Mouse (Mus musculus) liver, adult (tissue): ENCODE measurements around the gene Ydjc.

Source experiments
- GATA4 ChIP-seq: IDR thresholded peaks from 2 replicates; pipeline ENCODE4 v1.6.1; 2014; ENCODE audit warnings: mild to moderate bottlenecking, low read length; ENCODE audit not compliant: insufficient replicate concordance

Ydjc gene

GRCm38 (mm10) chr16:17137355-17137754, 7.1 kb upstream of the Ydjc start:
- TF ChIP-seq GATA4: no peak

- TF ChIP-seq GATA4: no peak
Observed at GRCm38 (mm10) chr16:17146772-17147235, 2.4 kb downstream of the Ydjc start, which contains the start of gene Ccdc116. Gene Ccdc116, minus strand, starts transcription at chr16:17147229.

- TF ChIP-seq GATA4: no peak
Observed at GRCm38 (mm10) chr16:17147391-17147929, 3.0 kb downstream of the Ydjc start.

- no peak for TF ChIP-seq GATA4
Observed at GRCm38 (mm10) chr16:17148084-17148483, 3.7 kb downstream of the Ydjc start.

GRCm38 (mm10) chr16:17150520-17151258, 6.3 kb downstream of the Ydjc start:
- TF ChIP-seq GATA4: no peak

GRCm38 (mm10) chr16:17151874-17152273, 7.5 kb downstream of the Ydjc start:
- no peak for TF ChIP-seq GATA4

- TF ChIP-seq GATA4: no peak
Observed at GRCm38 (mm10) chr16:17154346-17154745, 9.9 kb downstream of the Ydjc start.

GRCm38 (mm10) chr16:17167179-17167578, 22.8 kb downstream of the Ydjc start:
- no peak for TF ChIP-seq GATA4

- no peak for TF ChIP-seq GATA4
Observed at GRCm38 (mm10) chr16:17168049-17168448, 23.6 kb downstream of the Ydjc start.

GRCm38 (mm10) chr16:17175765-17176164, 31.3 kb downstream of the Ydjc start:
- no peak for TF ChIP-seq GATA4

- no peak for TF ChIP-seq GATA4
Observed at GRCm38 (mm10) chr16:17177623-17178170, 33.3 kb downstream of the Ydjc start.

- TF ChIP-seq GATA4: no peak
Observed at GRCm38 (mm10) chr16:17179706-17180105, 35.3 kb downstream of the Ydjc start.

GRCm38 (mm10) chr16:17181382-17181781, 37.0 kb downstream of the Ydjc start:
- TF ChIP-seq GATA4: no peak

GRCm38 (mm10) chr16:17182136-17182535, 37.7 kb downstream of the Ydjc start:
- TF ChIP-seq GATA4: no peak

GRCm38 (mm10) chr16:17183003-17183402, 38.6 kb downstream of the Ydjc start:
- TF ChIP-seq GATA4: no peak

GRCm38 (mm10) chr16:17185475-17185874, 41.1 kb downstream of the Ydjc start:
- no peak for TF ChIP-seq GATA4
